8 mouse cellular contexts compared by ENCODE assay signal in the genomic region with DNA sequence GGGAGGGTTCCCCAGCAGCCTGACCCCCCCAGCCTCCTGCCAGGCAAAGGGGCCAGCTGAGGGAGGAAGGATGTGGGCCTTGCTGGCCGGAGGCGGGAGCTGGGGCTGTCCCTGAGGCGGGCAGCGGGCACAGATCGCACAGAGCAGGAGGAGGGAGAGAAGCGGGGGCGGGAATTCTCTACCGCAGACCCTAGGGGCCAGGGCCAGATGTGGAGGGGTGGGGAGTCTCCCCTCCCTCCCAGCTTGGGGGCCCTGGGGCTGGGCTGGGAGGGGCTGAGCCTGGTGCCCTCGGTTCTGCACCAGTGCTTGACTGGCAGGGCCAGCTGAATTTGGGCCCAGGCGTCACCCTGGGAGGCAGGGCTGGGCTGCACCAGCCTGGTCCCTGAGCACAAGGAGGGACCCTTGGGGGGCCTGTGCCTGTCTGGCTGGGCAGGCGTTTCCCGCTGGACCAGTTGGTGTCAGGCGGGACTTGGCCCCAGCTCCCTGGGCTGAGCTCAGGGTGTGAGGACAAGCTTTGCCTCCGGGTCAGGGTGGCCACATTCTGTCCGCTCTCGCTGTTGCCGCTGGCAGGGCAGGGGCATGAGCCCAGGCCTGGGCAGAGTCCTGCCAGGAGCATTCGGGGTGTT. TPM values are rescaled to one million over a fixed set of nuclear protein-coding genes. Genes with fewer than 3 reads are reported as not detected.
A peak's percentile ranks its signal among the peaks of the same experiment; 100 is the strongest.
DNase-seq lines count a peak whose midpoint lies in the region; ATAC-seq and TF ChIP-seq lines count a peak whose summit lies in the region.

No protein-coding gene starts in this region.

- H3K27me3 ChIP-seq in heart, adult 2 months (ENCODE audit: control insufficient read depth, insufficient read depth, low read length): no peaks in the 10 kb centered on the region
- H3K27me3 ChIP-seq in liver, embryonic 13.5 days: peaks cover 49% of the 10 kb centered on the region
- no peaks in the 10 kb centered on the region for H3K27me3 ChIP-seq in neural tube, embryonic 14.5 days (ENCODE audit: control insufficient read depth, insufficient read depth, low read length)

- TF ChIP-seq CTCF in heart, adult 2 months (IDR thresholded peaks at IDR 0.05): no peak

- intact Hi-C loops in heart, adult 2 months (cut with DNase I): loop anchor here (2.0 to 5.0 kb wide), 2 partner anchors 119 to 189 kb away; no protein-coding TSS in a partner anchor

- H3K27ac ChIP-seq in heart, adult 2 months: peak overlapping the region; percentile 96
- peak overlapping the region; percentile 64 for H3K27ac ChIP-seq in liver, embryonic 13.5 days
- peak overlapping the region; percentile 95 for H3K27ac ChIP-seq in neural tube, embryonic 14.5 days (ENCODE audit: low read depth, low read length)

- no peaks in the 10 kb centered on the region for H3K9me3 ChIP-seq in liver, embryonic 13.5 days (replicated peaks)
- H3K9me3 ChIP-seq in neural tube, embryonic 14.5 days (ENCODE audit: control insufficient read depth, low read length): no peaks in the 10 kb centered on the region

- peak overlapping the region; percentile 99 for H3K4me3 ChIP-seq in heart, adult 2 months
- H3K4me3 ChIP-seq in liver, embryonic 13.5 days (replicated peaks): peak overlapping the region; percentile 69
- peak overlapping the region; percentile 99 for H3K4me3 ChIP-seq in neural tube, embryonic 14.5 days (ENCODE audit: low read depth, low read length)

- H3K36me3 ChIP-seq in heart, adult 2 months (ENCODE audit: control insufficient read depth, insufficient read depth, low read length): no peaks in the 10 kb centered on the region
- H3K36me3 ChIP-seq in liver, embryonic 13.5 days: no peaks in the 10 kb centered on the region
- H3K36me3 ChIP-seq in neural tube, embryonic 14.5 days (ENCODE audit: control insufficient read depth, insufficient read depth, low read length): no peaks in the 10 kb centered on the region

- TF ChIP-seq POLR2A in heart, adult 2 months (IDR thresholded peaks at IDR 0.05; ENCODE audit: insufficient read depth, low read depth, low read length): peak; percentile 21; the same call in 1 of the 2 replicates

- H3K9ac ChIP-seq in heart, adult 2 months (ENCODE audit: low read depth, low read length): peak overlapping the region; percentile 71
- peak overlapping the region; percentile 80 for H3K9ac ChIP-seq in liver, embryonic 13.5 days
- H3K9ac ChIP-seq in neural tube, embryonic 14.5 days (replicated peaks; ENCODE audit: low read depth, low read length): peak overlapping the region; percentile 99

- DNase-seq in ovary, adult 18-20 months (ENCODE audit: low spot score): peak; percentile 66
- no peak for DNase-seq in ovary, postnatal 14 days (ENCODE audit: low spot score)
- DNase-seq in heart, adult 2 months: peak; percentile 81 to 87
- peak; percentile 83 for DNase-seq in kidney, adult 11 months
- no peak for DNase-seq in liver, embryonic 13.5 days
- DNase-seq in thymus, postnatal 4 days: peak; percentile 57

- peak overlapping the region; percentile 96 for H3K4me2 ChIP-seq in liver, embryonic 13.5 days
- H3K4me2 ChIP-seq in neural tube, embryonic 14.5 days (ENCODE audit: low read depth, low read length): peak overlapping the region; percentile 92

- TF ChIP-seq EP300 in heart, adult 2 months (IDR thresholded peaks at IDR 0.05; ENCODE audit: insufficient read depth, low read depth, low read length): 0 out of 2 replicates have a peak, but pooled peaks have one; percentile 9

- peaks cover 2% of the 10 kb centered on the region for H3K79me2 ChIP-seq in heart, adult 2 months (replicated peaks; ENCODE audit: control insufficient read depth, insufficient read depth, low read length)

- ATAC-seq in common myeloid progenitor, adult 5-6 weeks (replicated peaks; ENCODE audit: low read depth, poor library complexity, severe bottlenecking): peak; percentile 33
- ATAC-seq in liver, embryonic 13.5 days (ENCODE audit: low read depth): no peak
- ATAC-seq in neural tube, embryonic 14.5 days (ENCODE audit: low read depth): 0 out of 2 replicates have a peak, but pooled peaks have one; percentile 4

- peaks cover 18% of the 10 kb centered on the region for H3K4me1 ChIP-seq in heart, adult 2 months (ENCODE audit: control insufficient read depth, insufficient read depth, low read length)
- H3K4me1 ChIP-seq in liver, embryonic 13.5 days (replicated peaks): peaks cover 94% of the 10 kb centered on the region
- H3K4me1 ChIP-seq in neural tube, embryonic 14.5 days (ENCODE audit: control insufficient read depth, insufficient read depth, low read length): peaks cover 38% of the 10 kb centered on the region

- 3% methylated on average over 18 of the region's 18 CpGs for WGBS in heart, adult 2 months
- WGBS in liver, embryonic 13.5 days (ENCODE audit: insufficient replicate concordance): 4% methylated on average over 17 of the region's 18 CpGs
- 1% methylated on average over 18 of the region's 18 CpGs for WGBS in neural tube, embryonic 14.5 days

RNA-seq across cellular contexts. Expression of a gene that starts 2.3 kb away (rescaled TPM):
- 2.6 and 3.5 TPM in 2 replicates for total RNA-seq in common myeloid progenitor, adult 5-6 weeks (2017)
- total RNA-seq in heart, adult 2 months (2021): 10 to 100 TPM; 42.6 to 50.9 TPM
- 19.5 and 21.8 TPM in 2 replicates for polyA plus RNA-seq in heart, adult 2 months (2012; rRNA removed)
- polyA plus RNA-seq in liver, embryonic 13.5 days (2015; fragmentation: Nextera tagmentation; extraction: Ambion mirVana): 1.3 and 1.4 TPM in 2 replicates
- 12.2 and 13.1 TPM in 2 replicates for polyA plus RNA-seq in neural tube, embryonic 14.5 days (2014; fragmentation: Nextera tagmentation; extraction: Ambion mirVana)

RNA-seq across cellular contexts. Expression of a gene that starts 39.5 kb away (rescaled TPM):
- total RNA-seq in common myeloid progenitor, adult 5-6 weeks (2017): 0.53 and 0.96 TPM in 2 replicates
- under 1 TPM; 0.43 to 0.47 TPM for total RNA-seq in heart, adult 2 months (2021)
- polyA plus RNA-seq in heart, adult 2 months (2012; rRNA removed): 0.73 and 1.7 TPM in 2 replicates
- 0.47 and 0.65 TPM in 2 replicates for polyA plus RNA-seq in liver, embryonic 13.5 days (2015; fragmentation: Nextera tagmentation; extraction: Ambion mirVana)
- polyA plus RNA-seq in neural tube, embryonic 14.5 days (2014; fragmentation: Nextera tagmentation; extraction: Ambion mirVana): not detected in 2 replicates

Comparison
In these comparisons a context has a peak if more than half of its experiments do, and no peak if none do; other contexts are left out.
1. DNase-seq: peak in ovary, adult 18-20 months (single experiment), heart, adult 2 months (2 of 2), kidney, adult 11 months (single experiment) and thymus, postnatal 4 days (single experiment); none in ovary, postnatal 14 days (single experiment) and liver, embryonic 13.5 days (single experiment).
2. Peak in every context shown above with its lines, with median percentiles within 50 percentile points of each other: H3K27ac ChIP-seq, H3K4me3 ChIP-seq and H3K9ac ChIP-seq.